Mouse (Mus musculus): ENCODE measurements at regions not wholly inside any gene's neighbourhood (a gene's known extent, or its start where the extent isn't known, plus 50 kb on each side); places are given as distances from the start of the nearest gene placed in this dataset.

- no peak for TF ChIP-seq CTCF (IDR thresholded peaks at IDR 0.05)
- POLR2A ChIA-PET = no interaction called here
- ATAC-seq (no peak), DNase-seq (ENCODE audit: low read depth, low spot score) (no peak)
- in situ Hi-C loops (cut with MboI; ENCODE audit: low pct_unique_long_range_greater_than_20kb) = no loop called here
- CTCF ChIA-PET = no interaction called here
- peaks cover 4% of the 10 kb centered on the region for H3K27me3 ChIP-seq
These were observed 212.2 kb upstream of the A230072I06Rik start for GRCm38 (mm10) chr8:12066454-12066853.

GRCm38 (mm10) chr8:12073311-12073999 lies 205.2 kb upstream of the A230072I06Rik start:
- no peak for TF ChIP-seq CTCF (IDR thresholded peaks at IDR 0.05)
- POLR2A ChIA-PET = no interaction called here
- CTCF ChIA-PET = no interaction called here
- peaks cover 4% of the 10 kb centered on the region for H3K27me3 ChIP-seq
- DNase-seq (ENCODE audit: low read depth, low spot score) (peak; percentile 28), ATAC-seq (no peak)
- in situ Hi-C loops (cut with MboI; ENCODE audit: low pct_unique_long_range_greater_than_20kb) = no loop called here

- H3K27me3 ChIP-seq = peaks cover 16% of the 10 kb centered on the region
- ChIA-PET POLR2A (no interaction called here), CTCF (no interaction called here)
- no peak for DNase-seq (ENCODE audit: low read depth, low spot score)
- in situ Hi-C loops (cut with MboI; ENCODE audit: low pct_unique_long_range_greater_than_20kb) = no loop called here
- no peak for ATAC-seq
- TF ChIP-seq CTCF (IDR thresholded peaks at IDR 0.05) = no peak
These were observed 202.7 kb upstream of the A230072I06Rik start for GRCm38 (mm10) chr8:12075943-12076342.

GRCm38 (mm10) chr8:12076811-12077375 lies 201.7 kb upstream of the A230072I06Rik start:
- H3K27me3 ChIP-seq = peaks cover 18% of the 10 kb centered on the region
- in situ Hi-C loops (cut with MboI; ENCODE audit: low pct_unique_long_range_greater_than_20kb) = no loop called here
- no peak for DNase-seq (ENCODE audit: low read depth, low spot score)
- no peak for ATAC-seq
- POLR2A ChIA-PET = no interaction called here
- CTCF ChIA-PET = no interaction called here
- no peak for TF ChIP-seq CTCF (IDR thresholded peaks at IDR 0.05)

GRCm38 (mm10) chr8:12077896-12078295 lies 200.7 kb upstream of the A230072I06Rik start:
- DNase-seq (ENCODE audit: low read depth, low spot score) (no peak), ATAC-seq (no peak)
- peaks cover 22% of the 10 kb centered on the region for H3K27me3 ChIP-seq
- ChIA-PET POLR2A (no interaction called here), CTCF (no interaction called here)
- in situ Hi-C loops (cut with MboI; ENCODE audit: low pct_unique_long_range_greater_than_20kb) = no loop called here
- TF ChIP-seq CTCF (IDR thresholded peaks at IDR 0.05) = no peak

GRCm38 (mm10) chr8:12078679-12079566 lies 199.7 kb upstream of the A230072I06Rik start:
- POLR2A ChIA-PET = no interaction called here

GRCm38 (mm10) chr8:12081536-12081935 lies 197.1 kb upstream of the A230072I06Rik start:
- ATAC-seq = no peak
- CTCF ChIA-PET = interaction anchor here (1.1 kb wide), 1 partner anchor 10 kb away, joined by 3 read pairs; no protein-coding TSS in a partner anchor
- no peak for DNase-seq (ENCODE audit: low read depth, low spot score)
- no peak for TF ChIP-seq CTCF (IDR thresholded peaks at IDR 0.05)
- in situ Hi-C loops (cut with MboI; ENCODE audit: low pct_unique_long_range_greater_than_20kb) = no loop called here
- peaks cover 26% of the 10 kb centered on the region for H3K27me3 ChIP-seq
- POLR2A ChIA-PET = no interaction called here

More at GRCm38 (mm10) chr8:12078679-12079566, 199.7 kb upstream of the A230072I06Rik start:
- no peak for TF ChIP-seq CTCF (IDR thresholded peaks at IDR 0.05)
- in situ Hi-C loops (cut with MboI; ENCODE audit: low pct_unique_long_range_greater_than_20kb) = no loop called here
- H3K27me3 ChIP-seq = peaks cover 22% of the 10 kb centered on the region
- ATAC-seq (no peak), DNase-seq (ENCODE audit: low read depth, low spot score) (no peak)
- CTCF ChIA-PET = no interaction called here

- ChIA-PET POLR2A (no interaction called here), CTCF (no interaction called here)
- no peak for ATAC-seq
- in situ Hi-C loops (cut with MboI; ENCODE audit: low pct_unique_long_range_greater_than_20kb) = no loop called here
- peaks cover 19% of the 10 kb centered on the region for H3K27me3 ChIP-seq
- no peak for DNase-seq (ENCODE audit: low read depth, low spot score)
- no peak for TF ChIP-seq CTCF (IDR thresholded peaks at IDR 0.05)
These were observed 191.3 kb upstream of the A230072I06Rik start for GRCm38 (mm10) chr8:12087192-12087800.

- CTCF ChIA-PET = no interaction called here
- H3K27me3 ChIP-seq = peaks cover 19% of the 10 kb centered on the region
- in situ Hi-C loops (cut with MboI; ENCODE audit: low pct_unique_long_range_greater_than_20kb) = no loop called here
- POLR2A ChIA-PET = no interaction called here
- DNase-seq (ENCODE audit: low read depth, low spot score) (no peak), ATAC-seq (no peak)
- TF ChIP-seq CTCF (IDR thresholded peaks at IDR 0.05) = no peak
These were observed 178.5 kb upstream of the A230072I06Rik start for GRCm38 (mm10) chr8:12100145-12100544.

GRCm38 (mm10) chr8:12103296-12103695 lies 175.3 kb upstream of the A230072I06Rik start:
- ChIA-PET CTCF (no interaction called here), POLR2A (no interaction called here)
- DNase-seq (ENCODE audit: low read depth, low spot score) (no peak), ATAC-seq (no peak)
- no peak for TF ChIP-seq CTCF (IDR thresholded peaks at IDR 0.05)
- H3K27me3 ChIP-seq = peaks cover 14% of the 10 kb centered on the region
- in situ Hi-C loops (cut with MboI; ENCODE audit: low pct_unique_long_range_greater_than_20kb) = no loop called here
